Mouse (Mus musculus) intestine, postnatal 0 days (tissue): ENCODE measurements around the gene Iqcc. TPM values are rescaled to one million over a fixed set of nuclear protein-coding genes. Genes with fewer than 3 reads are reported as not detected.

ENCODE experiments used
- ATAC-seq: fragments of 200-750 bp; cut with Nextera tagmentation; 2 replicates; pipeline ENCODE4 v1.8.0; 2017; ENCODE audit warnings: mild to moderate bottlenecking, moderate TSS enrichment, moderate library complexity
- H3K27ac ChIP-seq: fragments of 300-500 bp; sonication (generic); 2 replicates; pipeline ENCODE4 v1.5.1; 2014; ENCODE audit warnings: mild to moderate bottlenecking, low read depth, low read length, moderate library complexity
- H3K27me3 ChIP-seq: fragments of 300-500 bp; sonication (generic); replicated peaks from 2 replicates; pipeline ENCODE4 v1.6.1; 2014; ENCODE audit warnings: low read length, mixed read lengths; ENCODE audit not compliant: control insufficient read depth, insufficient read depth
- H3K36me3 ChIP-seq: fragments of 300-500 bp; sonication (generic); 2 replicates; pipeline ENCODE4 v1.6.1; 2014; ENCODE audit warnings: mild to moderate bottlenecking, moderate library complexity; ENCODE audit not compliant: control insufficient read depth, insufficient read depth
- H3K4me1 ChIP-seq: fragments of 300-500 bp; sonication (generic); replicated peaks from 2 replicates; pipeline ENCODE4 v1.6.1; 2014; ENCODE audit warnings: antibody characterized with exemption, low read length, mixed read lengths; ENCODE audit not compliant: control insufficient read depth, insufficient read depth
- H3K4me2 ChIP-seq: fragments of 300-500 bp; sonication (generic); replicated peaks from 2 replicates; pipeline ENCODE4 v1.6.1; 2014; ENCODE audit warnings: low read depth, mild to moderate bottlenecking, moderate library complexity
- H3K4me3 ChIP-seq: fragments of 300-500 bp; sonication (generic); 2 replicates; pipeline ENCODE4 v1.5.1; 2014; ENCODE audit warnings: low read depth, low read length
- H3K9ac ChIP-seq: fragments of 300-500 bp; sonication (generic); 2 replicates; pipeline ENCODE4 v1.6.1; 2014; ENCODE audit warnings: mild to moderate bottlenecking, low read depth, low read length
- H3K9me3 ChIP-seq: fragments of 300-500 bp; sonication (generic); 2 replicates; pipeline ENCODE4 v1.6.1; 2016; ENCODE audit warnings: mixed run types; ENCODE audit not compliant: control insufficient read depth
- CTCF ChIP-seq: sonication (generic); IDR thresholded peaks from 2 replicates; pipeline ENCODE4 v1.5.1; 2016; ENCODE audit warnings: low read depth, mild to moderate bottlenecking, control low read depth, antibody characterized with exemption, moderate library complexity
- WGBS: fragments of 180-500 bp; shearing (Covaris S2); extraction: QIAGEN DNeasy Blood & Tissue Kit; methylation state at CpG from one replicate; pipeline ENCODE4 v1.1.7; 2014; 5-methylcytosine and 5-hydroxymethylcytosine counted together
- polyA plus RNA-seq: library from polyadenylated mRNA; unstranded; fragments of >200 nt; fragmentation: Nextera tagmentation; extraction: Ambion mirVana; gene quantifications from 2 replicates; pipeline ENCODE4 v1.2.1, GENCODE M21; 2015

Gene Iqcc
- polyA plus RNA-seq, 1 experiment from 2014 or later = 15.9 TPM

DNA sequence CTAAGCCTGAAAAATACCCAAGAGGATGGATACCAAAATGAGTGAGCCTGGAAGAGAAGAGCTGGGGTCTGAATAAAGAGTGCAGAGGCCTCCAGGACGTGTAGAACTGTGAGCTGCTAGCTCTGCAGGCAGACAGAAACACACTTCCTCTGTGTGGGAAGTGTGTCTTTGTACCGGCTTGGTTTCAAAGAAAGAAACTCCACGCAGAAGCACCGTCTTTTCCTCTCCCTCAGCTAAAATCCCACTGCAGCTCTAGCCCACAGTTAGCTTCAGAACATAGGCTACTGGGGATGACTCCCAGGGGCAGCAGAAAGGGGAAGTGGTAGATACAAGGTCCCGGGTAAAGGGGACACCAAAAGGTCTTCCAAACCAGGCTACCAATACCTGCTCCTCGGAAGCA lies 26.3 kb upstream of the Iqcc start:
- H3K4me2 ChIP-seq = no peak overlapping the region
- no peak overlapping the region for H3K9ac ChIP-seq
- H3K27ac ChIP-seq = no peak overlapping the region
- H3K4me3 ChIP-seq = no peak overlapping the region
- ATAC-seq = no peak
- no peak for TF ChIP-seq CTCF
- H3K36me3 ChIP-seq = peaks cover 52% of the 10 kb centered on the region
- H3K9me3 ChIP-seq = no peaks in the 10 kb centered on the region
- no peaks in the 10 kb centered on the region for H3K4me1 ChIP-seq
- WGBS = 84% methylated on average over 6 of the region's 6 CpGs
- H3K27me3 ChIP-seq = no peaks in the 10 kb centered on the region

DNA sequence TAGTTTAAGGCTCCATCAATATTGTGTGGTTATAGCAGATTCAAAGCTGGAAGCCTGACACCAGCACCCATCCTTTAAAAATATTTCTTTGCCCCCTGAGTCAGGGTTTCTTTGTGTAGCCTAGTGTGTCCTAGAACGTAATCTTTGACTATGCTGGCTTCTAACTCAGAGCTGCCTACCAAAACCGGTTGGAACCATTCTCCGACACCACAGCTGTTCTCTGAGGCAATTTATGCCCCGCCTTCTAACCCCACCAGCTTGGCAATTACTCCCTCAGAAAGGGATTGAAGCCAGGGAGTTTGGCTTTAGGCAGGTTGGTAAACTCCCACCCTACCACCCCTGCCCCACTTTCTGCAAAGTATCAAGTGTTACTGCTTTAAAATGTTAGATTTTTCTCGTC lies 22.9 kb upstream of the Iqcc start:
- ATAC-seq = no peak
- 39% methylated on average over 5 of the region's 5 CpGs for WGBS
- Histone ChIP-seq H3K27me3 (no peaks in the 10 kb centered on the region), H3K4me2 (peak overlapping the region; percentile 73; the same call in 1 of the 2 replicates), H3K36me3 (peaks cover 39% of the 10 kb centered on the region), H3K27ac (no peak overlapping the region), H3K4me1 (peaks cover 6% of the 10 kb centered on the region; the same call in 1 of the 2 replicates), H3K9me3 (no peaks in the 10 kb centered on the region), H3K9ac (no peak overlapping the region), H3K4me3 (no peak overlapping the region)
- TF ChIP-seq CTCF = no peak

DNA sequence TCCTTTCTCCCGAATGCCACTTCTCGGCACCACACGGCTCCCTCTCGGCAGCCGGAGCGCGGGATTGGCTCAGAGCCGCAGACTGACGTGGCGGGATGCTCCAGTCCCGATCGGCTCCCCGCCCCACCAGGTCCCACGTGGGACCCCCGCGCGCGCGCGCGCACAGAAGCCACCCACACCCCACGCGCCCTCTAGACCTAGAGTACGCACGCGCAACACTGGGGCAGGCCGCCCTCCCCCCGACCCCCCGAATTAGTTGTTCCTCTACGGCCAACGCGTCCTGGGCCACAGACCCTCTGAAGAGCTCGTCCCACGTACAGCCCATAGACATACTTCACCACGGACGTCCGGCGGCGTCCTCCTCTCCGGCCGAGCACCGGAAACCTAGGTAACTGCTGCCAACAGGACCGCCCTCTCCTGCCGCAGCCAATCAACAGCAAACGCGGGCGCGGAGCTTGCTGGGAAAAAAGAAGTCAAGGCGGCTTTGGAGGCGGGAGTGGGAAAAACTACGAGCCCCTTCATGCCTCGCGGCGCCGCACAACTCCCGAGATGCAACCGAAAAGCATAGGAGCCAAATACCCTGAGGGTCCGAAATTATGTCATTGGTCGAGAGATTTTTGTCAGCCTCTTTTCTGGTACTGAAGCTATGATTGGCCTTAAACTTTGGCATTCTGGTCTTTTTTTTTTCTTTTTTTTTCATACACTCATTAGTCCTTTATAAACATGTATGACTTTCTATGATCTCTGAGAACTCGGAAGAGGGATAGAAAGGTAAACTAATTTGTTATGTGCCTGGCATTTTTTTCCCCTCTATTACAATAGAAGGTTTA lies 22.0 kb upstream of the Iqcc start, which contains the start of gene Txlna:
Gene Txlna (minus strand): TSS at position 428 of the 830 bp plus-strand sequence.
- H3K9me3 ChIP-seq = no peaks in the 10 kb centered on the region
- peak within 1 kb of the TSS; percentile 54 for H3K4me3 ChIP-seq
- H3K27me3 ChIP-seq = no peaks in the 10 kb centered on the region
- no peak for TF ChIP-seq CTCF
- ATAC-seq = peak; percentile 95
- H3K36me3 ChIP-seq = peaks cover 39% of the 10 kb centered on the region
- peak within 1 kb of the TSS; percentile 73 for H3K4me2 ChIP-seq
- peak within 1 kb of the TSS; percentile 58 for H3K9ac ChIP-seq
- under 1% methylated on average over 60 of the region's 60 CpGs for WGBS
- peak within 1 kb of the TSS; percentile 70 for H3K27ac ChIP-seq
- H3K4me1 ChIP-seq = peaks cover 6% of the 10 kb centered on the region; the same call in 1 of the 2 replicates

DNA sequence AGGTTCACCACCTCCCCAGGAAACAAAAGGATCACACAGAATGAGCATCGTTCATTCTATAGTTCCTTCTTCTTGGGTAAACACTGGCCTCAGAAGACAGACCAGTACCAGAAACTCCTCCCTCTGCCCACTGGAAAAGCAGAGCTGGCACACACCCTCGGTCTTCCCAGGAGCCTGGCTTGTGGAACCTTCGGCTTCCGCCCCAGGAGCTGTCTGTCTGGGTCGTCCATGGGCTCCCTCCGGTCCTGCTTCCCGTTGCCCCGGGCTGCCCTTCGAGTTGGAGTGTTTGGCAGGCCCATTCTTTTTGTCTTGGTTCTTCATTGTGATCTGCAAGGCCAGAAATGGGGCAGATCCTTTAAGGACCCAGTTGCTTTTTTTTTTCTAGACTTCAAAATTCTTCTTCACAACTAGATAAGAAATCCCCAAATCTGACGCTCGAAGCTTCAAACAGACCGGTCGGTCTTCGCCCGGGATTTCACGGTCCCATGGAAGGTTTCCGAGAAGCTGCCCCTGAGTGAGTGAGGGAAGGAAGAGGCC lies 21.3 kb upstream of the Iqcc start:
- ATAC-seq = 0 out of 2 replicates have a peak, but pooled peaks have one; percentile 19
- H3K36me3 ChIP-seq = peaks cover 39% of the 10 kb centered on the region
- H3K27ac ChIP-seq = peak overlapping the region; percentile 70
- H3K4me1 ChIP-seq = peaks cover 6% of the 10 kb centered on the region; the same call in 1 of the 2 replicates
- no peak for TF ChIP-seq CTCF
- H3K9ac ChIP-seq = peak overlapping the region; percentile 58
- H3K9me3 ChIP-seq = no peaks in the 10 kb centered on the region
- H3K4me3 ChIP-seq = peak overlapping the region; percentile 54
- WGBS = 0% methylated on average over 17 of the region's 17 CpGs
- H3K4me2 ChIP-seq = peak overlapping the region; percentile 73
- no peaks in the 10 kb centered on the region for H3K27me3 ChIP-seq

DNA sequence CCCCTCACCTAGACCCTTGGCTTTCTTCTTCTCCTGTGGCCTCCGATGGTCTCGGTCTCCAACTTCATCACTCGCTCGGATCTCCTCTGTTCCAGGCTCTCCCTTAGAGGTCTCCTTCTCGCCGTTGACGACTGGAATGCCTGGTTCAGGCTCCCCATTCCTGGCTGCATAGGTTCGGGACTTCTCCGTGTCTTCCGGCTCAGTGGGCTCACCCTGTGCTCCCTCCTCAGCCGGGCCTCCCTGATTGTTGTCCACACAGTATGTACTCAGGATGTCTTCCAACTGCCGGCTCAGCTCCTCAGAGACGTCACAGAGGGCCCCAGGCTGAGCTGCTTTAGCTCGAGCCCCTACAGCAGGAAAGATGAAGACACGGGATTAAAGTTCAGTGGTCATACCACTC lies 20.3 kb upstream of the Iqcc start:
- Histone ChIP-seq H3K27ac (no peak overlapping the region), H3K4me3 (peak overlapping the region; percentile 54; the same call in 1 of the 2 replicates), H3K4me2 (peak overlapping the region; percentile 73; the same call in 1 of the 2 replicates), H3K36me3 (peaks cover 46% of the 10 kb centered on the region), H3K9me3 (no peaks in the 10 kb centered on the region), H3K9ac (no peak overlapping the region), H3K4me1 (peaks cover 6% of the 10 kb centered on the region; the same call in 1 of the 2 replicates), H3K27me3 (no peaks in the 10 kb centered on the region)
- no peak for TF ChIP-seq CTCF
- no peak for ATAC-seq
- WGBS = 78% methylated on average over 15 of the region's 15 CpGs

DNA sequence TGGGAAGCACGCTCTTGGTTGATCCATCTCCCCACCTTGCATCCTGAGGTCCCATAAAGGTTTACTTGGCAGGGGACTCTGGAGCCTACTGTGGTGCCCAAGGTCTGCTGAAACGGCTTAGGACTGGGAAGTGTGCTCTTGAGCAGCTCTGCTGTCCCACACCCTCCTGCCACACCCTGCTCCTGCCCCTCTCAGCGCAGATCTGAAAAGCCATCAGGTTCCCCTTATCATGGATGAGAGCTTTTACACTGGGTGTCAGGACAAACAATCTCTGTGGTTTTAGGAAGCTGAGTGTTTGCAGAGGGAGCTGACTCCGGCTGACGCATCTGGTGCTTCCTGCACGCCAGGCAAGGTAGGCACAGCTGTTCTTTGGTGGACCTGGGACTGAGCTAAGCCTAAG lies 15.0 kb upstream of the Iqcc start:
- no peaks in the 10 kb centered on the region for H3K27me3 ChIP-seq
- no peaks in the 10 kb centered on the region for H3K9me3 ChIP-seq
- TF ChIP-seq CTCF = no peak
- no peak for ATAC-seq
- no peak overlapping the region for H3K9ac ChIP-seq
- WGBS = 75% methylated on average over 6 of the region's 6 CpGs
- peak overlapping the region; percentile 35; the same call in 1 of the 2 replicates for H3K27ac ChIP-seq
- peaks cover 93% of the 10 kb centered on the region for H3K36me3 ChIP-seq
- H3K4me2 ChIP-seq = no peak overlapping the region
- no peak overlapping the region for H3K4me3 ChIP-seq
- no peaks in the 10 kb centered on the region; the same call in 1 of the 2 replicates for H3K4me1 ChIP-seq
